Mouse (Mus musculus): ENCODE data around the gene Mrps7. TPM values are rescaled to one million over a fixed set of nuclear protein-coding genes. Genes with fewer than 3 reads are reported as not detected.

Gene Mrps7
- polyA plus RNA-seq (2016; fragmentation: Nextera tagmentation; extraction: Ambion mirVana) = 106 and 107 TPM in 2 replicates

- peak within 1 kb of the TSS; percentile 100 for H3K4me3 ChIP-seq
- peaks cover 33% of the 10 kb centered on the region for H3K4me1 ChIP-seq
- H3K27ac ChIP-seq (replicated peaks) = peak within 1 kb of the TSS; percentile 97
- peaks cover 71% of the 10 kb centered on the region for H3K36me3 ChIP-seq
- DNase-seq (ENCODE audit: low spot score) = peak; percentile 89
- no peaks in the 10 kb centered on the region for H3K27me3 ChIP-seq (ENCODE audit: low read depth, poor library complexity, severe bottlenecking)
- H3K9me3 ChIP-seq (replicated peaks) = no peaks in the 10 kb centered on the region
- WGBS = under 1% methylated on average over 92 of the region's 93 CpGs
Measured at GRCm38 (mm10) chr11:115603476-115604303, at the start of gene Mrps7, which contains the start of gene Gga3. Mrps7 (plus strand) TSS chr11:115603925. Gga3 (minus strand) TSS chr11:115604051.

DNA sequence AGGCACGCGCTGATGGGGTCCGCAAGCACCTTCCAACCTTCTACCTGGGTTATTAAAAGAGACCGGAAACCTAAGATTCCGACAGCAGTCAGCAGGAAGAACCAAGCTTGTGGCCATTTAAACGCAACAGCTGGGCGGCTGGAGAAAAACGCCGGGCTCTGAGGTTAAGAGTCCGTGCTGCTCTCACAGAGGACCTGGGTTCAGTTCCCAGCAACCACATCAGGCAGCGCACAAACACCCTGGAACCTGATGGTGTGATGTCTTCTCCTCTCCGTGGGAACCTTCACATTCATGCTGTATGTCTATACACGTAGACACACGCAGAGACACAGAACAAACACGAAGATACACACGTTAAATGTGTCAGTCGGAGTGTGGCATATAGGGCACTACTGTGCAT lies 48.0 kb upstream of the Mrps7 start:
- Histone ChIP-seq H3K27ac (replicated peaks) (no peak overlapping the region), H3K27me3 (ENCODE audit: low read depth, poor library complexity, severe bottlenecking) (no peaks in the 10 kb centered on the region), H3K36me3 (no peaks in the 10 kb centered on the region), H3K4me3 (no peak overlapping the region), H3K4me1 (no peaks in the 10 kb centered on the region), H3K9me3 (replicated peaks) (no peaks in the 10 kb centered on the region)
- DNase-seq (ENCODE audit: low spot score) = no peak
- WGBS = 83% methylated on average over 17 of the region's 17 CpGs

DNA sequence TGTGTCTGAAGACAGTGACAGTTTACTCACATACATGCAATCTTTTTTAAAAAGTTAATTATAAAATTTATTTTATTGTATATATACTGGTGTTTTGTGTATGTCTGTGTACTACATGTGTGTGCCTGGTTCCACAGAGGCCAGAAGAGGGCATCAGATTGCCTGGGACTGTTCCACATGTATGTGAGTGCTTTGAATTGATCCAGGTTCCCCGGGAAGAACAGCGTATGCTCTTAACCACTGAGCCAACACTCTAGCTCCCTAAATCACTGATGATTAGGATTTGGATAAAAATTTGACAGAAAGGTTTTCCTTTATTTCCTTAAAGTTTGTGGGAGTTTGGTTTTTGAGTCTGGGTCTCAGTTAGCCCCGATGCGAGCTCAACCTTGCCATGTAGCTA lies 40.3 kb upstream of the Mrps7 start:
- Histone ChIP-seq H3K27ac (replicated peaks) (peak overlapping the region; percentile 100), H3K9me3 (replicated peaks) (no peaks in the 10 kb centered on the region), H3K36me3 (peaks cover 28% of the 10 kb centered on the region), H3K27me3 (ENCODE audit: low read depth, poor library complexity, severe bottlenecking) (no peaks in the 10 kb centered on the region), H3K4me1 (peaks cover 22% of the 10 kb centered on the region), H3K4me3 (peak overlapping the region; percentile 82)
- no peak for DNase-seq (ENCODE audit: low spot score)
- 60% methylated on average over 4 of the region's 4 CpGs for WGBS

DNA sequence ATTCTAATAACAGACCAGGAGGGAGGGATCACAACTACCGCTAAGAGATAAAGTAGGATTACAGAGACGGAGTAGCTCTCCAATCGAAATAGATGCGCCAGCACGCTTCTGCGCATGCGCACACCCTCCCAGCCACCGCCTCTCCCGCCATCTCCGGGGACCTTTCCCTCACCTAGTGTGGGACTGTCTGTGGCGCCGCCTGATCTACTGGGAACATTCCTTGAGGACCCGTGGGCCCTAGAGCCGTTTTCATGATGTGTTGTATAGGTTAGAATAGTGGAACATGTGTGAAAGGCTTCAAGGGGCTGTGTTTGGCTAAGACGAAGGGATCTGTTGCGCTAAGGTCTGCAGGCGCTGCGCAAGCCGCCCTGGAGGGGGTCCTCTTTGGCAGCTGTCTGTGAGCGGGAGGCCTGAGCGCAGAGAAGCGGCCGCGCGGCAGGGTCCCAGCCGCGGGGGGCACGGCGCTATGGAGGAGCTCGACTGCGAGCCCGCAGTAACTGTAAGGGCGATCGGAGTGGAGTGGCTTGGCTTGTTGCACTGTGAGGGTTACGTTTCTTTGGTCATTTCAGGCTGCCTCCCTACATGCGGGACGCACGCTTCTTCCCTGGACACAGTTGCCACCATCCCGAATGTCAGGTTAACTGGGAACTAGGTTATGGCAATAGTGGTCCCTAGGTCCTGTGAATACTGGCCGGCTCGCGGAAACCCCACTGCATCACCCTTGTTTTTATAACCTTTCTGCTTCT lies 39.5 kb upstream of the Mrps7 start, which contains the start of gene Nup85:
Gene Nup85 (plus strand): TSS at position 371 of the 746 bp plus-strand sequence.
- Histone ChIP-seq H3K27ac (replicated peaks) (peak within 1 kb of the TSS; percentile 100), H3K4me1 (peaks cover 22% of the 10 kb centered on the region), H3K36me3 (peaks cover 37% of the 10 kb centered on the region), H3K9me3 (replicated peaks) (no peaks in the 10 kb centered on the region), H3K4me3 (peak within 1 kb of the TSS; percentile 82), H3K27me3 (ENCODE audit: low read depth, poor library complexity, severe bottlenecking) (no peaks in the 10 kb centered on the region)
- DNase-seq (ENCODE audit: low spot score) = peak; percentile 97
- under 1% methylated on average over 42 of the region's 42 CpGs for WGBS

DNA sequence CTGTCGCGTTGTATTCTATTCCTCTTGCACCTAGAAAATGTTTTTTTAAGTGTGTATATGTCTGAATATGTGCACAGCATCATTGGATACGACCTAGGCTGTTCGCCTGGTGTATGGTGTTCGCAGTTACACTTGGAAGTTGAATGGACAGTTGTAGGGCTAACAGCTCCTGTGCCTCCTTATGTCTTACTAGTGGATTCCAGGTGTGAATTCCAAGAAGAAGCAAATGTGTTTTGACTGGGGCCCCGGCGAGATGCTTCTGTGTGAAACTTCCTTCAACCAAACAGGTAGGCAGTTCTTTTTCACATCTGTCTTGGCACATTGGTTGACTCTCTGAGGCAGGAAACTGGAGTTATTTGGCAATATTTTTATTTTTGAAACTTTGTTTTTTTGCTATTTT lies 38.8 kb upstream of the Mrps7 start:
- Histone ChIP-seq H3K27me3 (ENCODE audit: low read depth, poor library complexity, severe bottlenecking) (no peaks in the 10 kb centered on the region), H3K4me3 (peak overlapping the region; percentile 82), H3K27ac (replicated peaks) (peak overlapping the region; percentile 100), H3K4me1 (peaks cover 22% of the 10 kb centered on the region), H3K9me3 (replicated peaks) (no peaks in the 10 kb centered on the region), H3K36me3 (peaks cover 44% of the 10 kb centered on the region)
- 26% methylated on average over 7 of the region's 7 CpGs for WGBS
- no peak for DNase-seq (ENCODE audit: low spot score)

GRCm38 (mm10) chr11:115579080-115579479 lies 24.6 kb upstream of the Mrps7 start:
- Histone ChIP-seq H3K4me3 (no peak overlapping the region), H3K36me3 (peaks cover 85% of the 10 kb centered on the region), H3K9me3 (replicated peaks) (no peaks in the 10 kb centered on the region), H3K27ac (replicated peaks) (no peak overlapping the region), H3K27me3 (ENCODE audit: low read depth, poor library complexity, severe bottlenecking) (no peaks in the 10 kb centered on the region), H3K4me1 (no peaks in the 10 kb centered on the region)
- no peak for DNase-seq (ENCODE audit: low spot score)

DNA sequence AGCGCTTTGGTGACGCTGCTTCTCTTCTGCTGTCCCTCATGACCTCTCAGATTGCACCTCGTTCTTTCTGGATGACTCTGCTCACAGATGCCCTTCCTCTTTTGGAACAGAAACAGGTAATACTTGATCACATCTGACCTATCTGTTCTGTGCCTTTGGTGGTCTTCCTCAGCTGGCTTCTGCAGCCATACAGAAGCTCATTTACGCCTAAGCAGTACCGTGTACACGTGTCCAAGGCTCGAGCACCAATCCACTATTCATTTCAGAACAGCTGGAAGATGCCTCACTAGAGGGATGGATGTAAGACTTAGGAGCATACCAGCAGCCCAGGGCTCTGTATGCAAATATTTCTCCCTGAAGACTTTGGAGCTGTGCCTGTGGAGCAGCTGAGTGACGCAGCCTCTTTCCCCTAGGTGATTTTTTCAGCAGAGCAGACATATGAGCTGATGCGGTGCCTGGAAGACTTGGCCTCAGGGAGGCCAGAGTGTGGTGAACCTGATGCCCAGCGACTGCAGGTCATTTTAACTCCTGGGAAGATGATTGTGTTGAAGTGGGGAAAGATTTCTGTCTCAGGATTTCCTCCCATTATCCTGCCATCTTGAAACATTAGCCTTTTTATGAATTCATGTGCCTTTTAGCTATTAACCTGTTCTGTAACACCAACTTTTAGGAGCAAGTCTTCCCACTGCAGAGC lies 20.7 kb upstream of the Mrps7 start:
- no peaks in the 10 kb centered on the region for H3K4me1 ChIP-seq
- no peak for DNase-seq (ENCODE audit: low spot score)
- no peaks in the 10 kb centered on the region for H3K9me3 ChIP-seq (replicated peaks)
- no peak overlapping the region for H3K27ac ChIP-seq (replicated peaks)
- peaks cover 98% of the 10 kb centered on the region for H3K36me3 ChIP-seq
- H3K4me3 ChIP-seq = no peak overlapping the region
- 90% methylated on average over 10 of the region's 10 CpGs for WGBS
- no peaks in the 10 kb centered on the region for H3K27me3 ChIP-seq (ENCODE audit: low read depth, poor library complexity, severe bottlenecking)

GRCm38 (mm10) chr11:115584376-115585073 lies 19.2 kb upstream of the Mrps7 start:
- Histone ChIP-seq H3K27me3 (ENCODE audit: low read depth, poor library complexity, severe bottlenecking) (no peaks in the 10 kb centered on the region), H3K4me1 (no peaks in the 10 kb centered on the region), H3K4me3 (no peak overlapping the region), H3K9me3 (replicated peaks) (no peaks in the 10 kb centered on the region), H3K27ac (replicated peaks) (no peak overlapping the region), H3K36me3 (peaks cover 96% of the 10 kb centered on the region)
- WGBS = 89% methylated on average over 10 of the region's 10 CpGs
- DNase-seq (ENCODE audit: low spot score) = no peak

- H3K36me3 ChIP-seq = peaks cover 97% of the 10 kb centered on the region
- no peak overlapping the region for H3K27ac ChIP-seq (replicated peaks)
- H3K27me3 ChIP-seq (ENCODE audit: low read depth, poor library complexity, severe bottlenecking) = no peaks in the 10 kb centered on the region
- H3K4me3 ChIP-seq = no peak overlapping the region
- 89% methylated on average over 7 of the region's 7 CpGs for WGBS
- H3K9me3 ChIP-seq (replicated peaks) = no peaks in the 10 kb centered on the region
- no peaks in the 10 kb centered on the region for H3K4me1 ChIP-seq
- DNase-seq (ENCODE audit: low spot score) = no peak
Measured at GRCm38 (mm10) chr11:115585573-115586100, 18.1 kb upstream of the Mrps7 start.

DNA sequence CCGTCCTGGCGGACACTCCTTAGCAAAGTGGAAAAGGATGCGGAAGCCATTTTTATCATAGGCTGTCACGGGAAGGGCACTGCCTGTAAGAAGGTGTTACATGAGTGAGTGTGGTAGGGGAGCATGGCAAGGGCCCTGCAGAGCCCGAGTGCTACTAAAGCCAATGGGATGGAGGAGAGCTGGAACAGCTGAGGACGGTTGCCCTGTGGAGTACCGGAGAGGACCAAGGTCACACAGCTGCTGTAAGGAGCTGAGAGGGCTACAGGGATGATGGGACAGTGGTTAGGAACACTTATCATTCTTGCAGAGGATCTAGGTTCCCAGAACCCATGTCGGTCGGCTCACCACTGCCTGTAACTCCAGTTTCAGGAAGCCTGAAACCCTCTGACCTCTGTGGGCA lies 17.3 kb upstream of the Mrps7 start:
- no peak overlapping the region for H3K27ac ChIP-seq (replicated peaks)
- DNase-seq (ENCODE audit: low spot score) = no peak
- H3K9me3 ChIP-seq (replicated peaks) = no peaks in the 10 kb centered on the region
- H3K4me1 ChIP-seq = no peaks in the 10 kb centered on the region
- no peak overlapping the region for H3K4me3 ChIP-seq
- WGBS = 94% methylated on average over 9 of the region's 9 CpGs
- peaks cover 97% of the 10 kb centered on the region for H3K36me3 ChIP-seq
- no peaks in the 10 kb centered on the region for H3K27me3 ChIP-seq (ENCODE audit: low read depth, poor library complexity, severe bottlenecking)

- no peak overlapping the region for H3K27ac ChIP-seq (replicated peaks)
- no peaks in the 10 kb centered on the region for H3K27me3 ChIP-seq (ENCODE audit: low read depth, poor library complexity, severe bottlenecking)
- DNase-seq (ENCODE audit: low spot score) = no peak
- no peaks in the 10 kb centered on the region for H3K4me1 ChIP-seq
- WGBS = 85% methylated on average over 9 of the region's 9 CpGs
- no peak overlapping the region for H3K4me3 ChIP-seq
- peaks cover 97% of the 10 kb centered on the region for H3K36me3 ChIP-seq
- no peaks in the 10 kb centered on the region for H3K9me3 ChIP-seq (replicated peaks)
Measured at GRCm38 (mm10) chr11:115587984-115588383, 15.7 kb upstream of the Mrps7 start.

GRCm38 (mm10) chr11:115590526-115591075 lies 13.1 kb upstream of the Mrps7 start:
- Histone ChIP-seq H3K36me3 (peaks cover 97% of the 10 kb centered on the region), H3K4me3 (no peak overlapping the region), H3K4me1 (no peaks in the 10 kb centered on the region), H3K27me3 (ENCODE audit: low read depth, poor library complexity, severe bottlenecking) (no peaks in the 10 kb centered on the region), H3K9me3 (replicated peaks) (no peaks in the 10 kb centered on the region), H3K27ac (replicated peaks) (no peak overlapping the region)
- 91% methylated on average over 2 of the region's 2 CpGs for WGBS
- DNase-seq (ENCODE audit: low spot score) = no peak
